Mouse (Mus musculus): ENCODE results near the gene Wfdc3.

GRCm38 (mm10) chr2:164737377-164738090 is 8.2 kb downstream of the Wfdc3 start:
- TF ChIP-seq POLR2A (IDR thresholded peaks at IDR 0.05; ENCODE audit: insufficient read length, low read depth) (no peak), MYOD1 (IDR thresholded peaks at IDR 0.05; ENCODE audit: control insufficient read depth in 1 of 3, insufficient read length in 2 of 3, low read depth in 2 of 3) (no peak), TCF12 (IDR thresholded peaks at IDR 0.05; ENCODE audit: insufficient read depth, poor library complexity, severe bottlenecking) (no peak), MAX (IDR thresholded peaks at IDR 0.05; ENCODE audit: low read depth) (no peak), CEBPB (IDR thresholded peaks at IDR 0.05; ENCODE audit: insufficient read depth, poor library complexity, severe bottlenecking) (no peak), E2F4 (IDR thresholded peaks at IDR 0.05; ENCODE audit: insufficient read depth) (no peak)
